Mouse (Mus musculus) liver, adult (tissue): ENCODE measurements around the gene Vmn1r9.
"Not testable (repeated sequence)": the region's sequence is repeated elsewhere in the genome, so short reads cannot be mapped to it uniquely, and the experiment has no call there.

ENCODE experiments used
- GATA4 ChIP-seq: IDR thresholded peaks from 2 replicates; pipeline ENCODE4 v1.6.1; 2014; ENCODE audit warnings: mild to moderate bottlenecking, low read length; ENCODE audit not compliant: insufficient replicate concordance

Gene Vmn1r9

DNA sequence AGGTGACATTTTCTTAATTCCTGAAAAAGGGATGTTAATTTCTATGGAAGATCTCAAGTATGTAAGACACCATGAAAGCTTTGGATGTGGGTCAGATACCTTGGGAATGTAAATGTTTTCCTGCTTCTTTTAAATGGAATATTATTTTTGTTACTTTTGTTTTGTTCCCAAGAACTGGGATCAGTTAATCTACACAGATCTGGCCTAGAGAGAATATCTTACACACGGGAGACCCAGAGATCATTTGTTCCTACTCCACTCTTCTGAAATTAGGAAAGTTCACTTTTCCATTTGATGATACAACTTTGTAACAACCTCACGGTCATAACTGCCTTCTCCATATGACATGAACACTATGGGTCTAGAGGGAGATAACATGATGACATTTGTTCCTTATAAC, at the start of gene Vmn1r9:
Vmn1r9 (plus strand) TSS at position 301 of the 400 bp plus-strand sequence.
- TF ChIP-seq GATA4 = no peak

DNA sequence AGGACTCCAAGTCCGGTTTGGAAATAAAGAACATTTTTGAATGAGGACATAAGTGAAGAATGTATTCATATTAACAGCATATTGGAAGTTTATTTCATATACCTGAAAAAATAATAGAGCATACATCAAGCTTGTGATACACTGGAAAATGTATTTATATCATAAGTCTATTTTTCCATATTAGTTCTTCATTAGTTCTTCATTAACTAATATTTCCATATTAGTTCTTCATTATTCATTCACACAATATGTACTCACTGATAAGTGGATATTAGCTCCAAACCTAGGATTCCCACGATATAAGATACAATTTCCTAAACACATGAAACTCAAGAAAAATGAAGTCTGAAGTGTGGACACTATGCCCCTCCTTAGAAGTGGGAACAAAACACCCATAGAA, 41.4 kb upstream of the Vmn1r9 start, which contains the start of gene Vmn1r7:
Vmn1r7 (minus strand) TSS at position 101 of the 400 bp plus-strand sequence.
- not testable (repeated sequence) for TF ChIP-seq GATA4

DNA sequence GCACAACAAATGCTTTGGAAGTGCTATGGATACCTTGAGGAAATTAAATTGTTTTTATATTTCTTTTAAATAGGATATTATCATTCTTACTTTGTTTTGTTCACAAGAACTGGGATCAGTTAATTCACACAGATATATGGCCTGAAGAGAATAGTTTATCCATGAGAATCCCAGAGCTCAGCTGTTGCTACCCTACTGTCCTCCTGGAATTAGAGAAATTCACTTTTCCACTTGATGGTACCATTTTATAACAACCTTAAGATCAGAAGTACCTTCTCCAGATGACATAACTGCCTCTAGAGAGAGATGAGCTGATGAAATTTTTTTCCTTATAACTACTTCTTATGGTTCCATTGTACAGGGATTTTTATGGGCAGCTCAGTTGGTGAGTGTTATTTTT, 34.6 kb upstream of the Vmn1r9 start, which contains the start of gene Vmn1r8:
Vmn1r8 (plus strand) TSS at position 301 of the 400 bp plus-strand sequence.
- TF ChIP-seq GATA4 = no peak

DNA sequence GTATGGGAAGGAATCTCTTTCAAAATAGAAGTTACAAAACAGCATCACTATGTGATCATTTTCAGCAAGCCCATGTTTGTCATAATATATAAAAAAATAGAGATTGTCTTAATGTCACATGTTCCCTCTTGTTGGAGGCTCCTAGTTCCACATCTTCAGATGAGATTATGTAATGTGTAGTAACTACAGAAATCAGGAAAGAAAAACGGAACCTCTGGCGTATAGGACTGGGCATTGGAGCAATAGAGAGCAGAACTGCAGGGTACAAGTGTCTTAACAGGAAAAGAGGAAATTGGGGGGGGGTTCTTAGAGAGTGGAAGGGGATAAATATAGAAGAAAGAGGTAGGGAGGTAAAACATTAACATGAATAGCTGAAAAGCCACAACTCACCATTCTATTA, 31.9 kb upstream of the Vmn1r9 start:
- no peak for TF ChIP-seq GATA4

DNA sequence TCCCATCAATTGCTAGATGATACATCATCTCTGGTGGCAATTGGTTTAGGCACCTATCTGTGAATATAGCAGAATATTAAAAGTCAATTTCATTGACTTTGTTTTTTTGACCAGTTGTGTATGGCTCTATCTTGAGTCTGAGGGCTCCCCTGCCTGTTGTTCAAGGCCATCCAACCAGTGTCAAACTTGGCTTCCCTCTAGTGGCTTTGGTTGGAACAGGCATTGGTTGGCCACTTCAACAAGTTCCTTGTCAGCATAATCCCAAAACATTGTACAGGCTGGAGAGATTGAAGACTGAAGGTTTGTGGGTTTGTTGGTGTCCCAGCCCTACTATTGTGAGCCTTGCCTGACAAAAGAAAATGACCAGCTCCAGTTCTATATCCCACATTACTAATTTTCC, 2.9 kb upstream of the Vmn1r9 start:
- TF ChIP-seq GATA4 = no peak

DNA sequence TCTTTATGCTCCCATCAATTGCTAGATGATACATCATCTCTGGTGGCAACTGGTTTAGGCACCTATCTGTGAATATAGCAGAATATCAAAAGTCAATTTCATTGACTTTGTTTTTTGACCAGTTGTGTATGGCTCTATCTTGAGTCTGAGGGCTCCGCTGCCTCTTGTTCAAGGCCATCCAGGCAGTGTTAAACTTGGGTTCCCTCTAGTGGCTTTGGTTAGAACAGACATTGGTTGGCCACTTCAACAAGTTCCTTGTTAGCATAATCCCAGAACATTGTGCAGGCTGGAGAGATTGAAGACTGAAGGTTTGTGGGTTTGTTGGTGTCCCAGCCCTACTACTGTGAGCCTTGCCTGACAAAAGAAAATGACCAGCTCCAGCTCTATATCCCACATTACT, 39.8 kb downstream of the Vmn1r9 start:
- TF ChIP-seq GATA4 = no peak

DNA sequence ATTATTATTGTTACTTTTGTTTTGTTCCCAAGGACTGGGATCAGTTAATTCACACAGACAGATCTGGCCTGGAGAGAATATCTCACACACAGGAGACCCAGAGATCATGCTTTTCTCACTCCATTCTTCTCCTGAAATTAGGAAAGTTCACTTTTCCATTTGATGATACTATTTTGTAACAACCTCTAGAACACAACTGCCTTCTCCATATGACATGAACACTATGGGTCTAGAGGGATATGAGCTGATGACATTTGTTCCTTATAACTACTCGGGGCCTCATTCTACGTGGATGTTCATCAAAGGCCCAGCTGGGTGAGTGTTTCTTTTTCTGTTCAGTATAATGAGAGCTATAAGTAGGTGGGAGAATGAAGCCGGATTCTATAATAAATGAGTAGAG, 42.6 kb downstream of the Vmn1r9 start, which contains the start of gene Vmn1r10:
Vmn1r10 (plus strand) TSS at position 301 of the 400 bp plus-strand sequence.
- TF ChIP-seq GATA4 = no peak
